Mouse (Mus musculus) lung, postnatal 0 days (tissue): ENCODE data around the gene Elp1. TPM values are rescaled to one million over a fixed set of nuclear protein-coding genes. Genes with fewer than 3 reads are reported as not detected.
A peak's percentile ranks its signal among the peaks of the same experiment; 100 is the strongest.

Experiments
- ATAC-seq: fragments of 200-750 bp; cut with Nextera tagmentation; 2 replicates; pipeline ENCODE4 v1.8.0; 2017; ENCODE audit warnings: moderate library complexity
- DNase-seq: peaks from one replicate; pipeline ENCODE4 v3.0.0-alpha.2; 2016; ENCODE audit warnings: low spot score
- H3K27ac ChIP-seq: fragments of 300-500 bp; sonication (generic); 2 replicates; pipeline ENCODE4 v1.5.1; 2014; ENCODE audit warnings: antibody characterized with exemption, mild to moderate bottlenecking, low read length, mixed read lengths
- H3K27me3 ChIP-seq: fragments of 300-500 bp; sonication (generic); replicated peaks from 2 replicates; pipeline ENCODE4 v1.6.1; 2014; ENCODE audit warnings: low read length, mixed read lengths; ENCODE audit not compliant: insufficient read depth
- H3K36me3 ChIP-seq: fragments of 300-500 bp; sonication (generic); 2 replicates; pipeline ENCODE4 v1.6.1; 2014; ENCODE audit warnings: low read length, mixed read lengths; ENCODE audit not compliant: insufficient read depth
- H3K4me1 ChIP-seq: fragments of 300-500 bp; sonication (generic); 2 replicates; pipeline ENCODE4 v1.6.1; 2014; ENCODE audit warnings: antibody characterized with exemption, low read depth, low read length, mixed read lengths; ENCODE audit not compliant: insufficient read depth
- H3K4me2 ChIP-seq: fragments of 300-500 bp; sonication (generic); replicated peaks from 2 replicates; pipeline ENCODE4 v1.6.1; 2014; ENCODE audit warnings: low read depth, mild to moderate bottlenecking, low read length, moderate library complexity, mixed read lengths
- H3K4me3 ChIP-seq: fragments of 300-500 bp; sonication (generic); 2 replicates; pipeline ENCODE4 v1.5.1; 2014; ENCODE audit warnings: low read depth, low read length
- H3K9ac ChIP-seq: fragments of 300-500 bp; sonication (generic); replicated peaks from 2 replicates; pipeline ENCODE4 v1.6.1; 2014; ENCODE audit warnings: low read depth, mild to moderate bottlenecking
- H3K9me3 ChIP-seq: fragments of 300-500 bp; sonication (generic); 2 replicates; pipeline ENCODE4 v1.6.1; 2016; ENCODE audit warnings: low read length, mixed read lengths
- CTCF ChIP-seq: IDR thresholded peaks from 2 replicates; pipeline ENCODE4 v1.5.1; 2016; ENCODE audit warnings: antibody characterized with exemption, mild to moderate bottlenecking
- EP300 ChIP-seq: IDR thresholded peaks from 2 replicates; pipeline ENCODE4 v1.6.1; 2016; ENCODE audit warnings: antibody characterized with exemption, mild to moderate bottlenecking, control low read depth
- WGBS: fragments of 180-500 bp; shearing (Covaris S2); extraction: QIAGEN DNeasy Blood & Tissue Kit; methylation state at CpG from one replicate; pipeline ENCODE4 v1.1.7; 2014; 5-methylcytosine and 5-hydroxymethylcytosine counted together
- polyA plus RNA-seq: library from polyadenylated mRNA; unstranded; fragments of >200 nt; fragmentation: Nextera tagmentation; extraction: Ambion mirVana; gene quantifications from 2 replicates; pipeline ENCODE4 v1.2.1, GENCODE M21; 2015

Gene Elp1
- polyA plus RNA-seq, 1 experiment from 2014 or later: 16.4 TPM

GRCm38 (mm10) chr4:56829511-56829921 is 27.4 kb upstream of the Elp1 start:
- peaks cover 2% of the 10 kb centered on the region; the same call in 1 of the 2 replicates for H3K36me3 ChIP-seq
- no peak overlapping the region for H3K9ac ChIP-seq
- no peaks in the 10 kb centered on the region for H3K9me3 ChIP-seq
- H3K4me2 ChIP-seq: no peak overlapping the region
- ATAC-seq: no peak
- H3K27me3 ChIP-seq: no peaks in the 10 kb centered on the region
- no peaks in the 10 kb centered on the region for H3K4me1 ChIP-seq
- no peak overlapping the region for H3K27ac ChIP-seq
- 72% methylated on average over 7 of the region's 7 CpGs for WGBS
- no peak for DNase-seq
- no peak overlapping the region for H3K4me3 ChIP-seq
- TF ChIP-seq CTCF (no peak), EP300 (no peak)

- WGBS: 79% methylated on average over 3 of the region's 3 CpGs
- Histone ChIP-seq H3K9ac (no peak overlapping the region), H3K36me3 (0 out of 2 replicates have a peak, but pooled peaks cover 2% of the 10 kb centered on the region), H3K4me1 (no peaks in the 10 kb centered on the region), H3K27ac (no peak overlapping the region), H3K27me3 (no peaks in the 10 kb centered on the region), H3K4me3 (no peak overlapping the region), H3K9me3 (no peaks in the 10 kb centered on the region), H3K4me2 (no peak overlapping the region)
- DNase-seq (no peak), ATAC-seq (no peak)
- no peak for TF ChIP-seq EP300
- no peak for TF ChIP-seq CTCF
These were observed 26.8 kb upstream of the Elp1 start for GRCm38 (mm10) chr4:56828932-56829331.

GRCm38 (mm10) chr4:56824231-56824630 is 22.1 kb upstream of the Elp1 start:
- 85% methylated on average over 9 of the region's 9 CpGs for WGBS
- no peak overlapping the region for H3K9ac ChIP-seq

GRCm38 (mm10) chr4:56820017-56820550 is 18.0 kb upstream of the Elp1 start:
- H3K9ac ChIP-seq: no peak overlapping the region
- H3K27ac ChIP-seq: no peak overlapping the region
- TF ChIP-seq EP300 (no peak), CTCF (peak; percentile 68)
- no peaks in the 10 kb centered on the region for H3K27me3 ChIP-seq
- H3K4me2 ChIP-seq: no peak overlapping the region
- H3K36me3 ChIP-seq: no peaks in the 10 kb centered on the region
- H3K9me3 ChIP-seq: no peaks in the 10 kb centered on the region
- DNase-seq (peak; percentile 59), ATAC-seq (no peak)
- H3K4me1 ChIP-seq: no peaks in the 10 kb centered on the region
- no peak overlapping the region for H3K4me3 ChIP-seq

More at GRCm38 (mm10) chr4:56824231-56824630, 22.1 kb upstream of the Elp1 start:
- H3K27me3 ChIP-seq: no peaks in the 10 kb centered on the region
- no peak overlapping the region for H3K4me2 ChIP-seq
- ATAC-seq (no peak), DNase-seq (no peak)
- H3K4me3 ChIP-seq: no peak overlapping the region
- TF ChIP-seq CTCF: no peak
- TF ChIP-seq EP300: no peak
- no peaks in the 10 kb centered on the region for H3K9me3 ChIP-seq
- no peaks in the 10 kb centered on the region for H3K4me1 ChIP-seq
- H3K36me3 ChIP-seq: no peaks in the 10 kb centered on the region
- H3K27ac ChIP-seq: no peak overlapping the region

GRCm38 (mm10) chr4:56815131-56815530 is 13.0 kb upstream of the Elp1 start:
- no peaks in the 10 kb centered on the region for H3K36me3 ChIP-seq
- DNase-seq (no peak), ATAC-seq (no peak)
- no peak overlapping the region for H3K9ac ChIP-seq
- H3K4me3 ChIP-seq: no peak overlapping the region
- H3K9me3 ChIP-seq: no peaks in the 10 kb centered on the region
- no peak overlapping the region for H3K27ac ChIP-seq
- no peaks in the 10 kb centered on the region for H3K4me1 ChIP-seq
- no peak overlapping the region for H3K4me2 ChIP-seq
- 81% methylated on average over 8 of the region's 8 CpGs for WGBS
- TF ChIP-seq CTCF (no peak), EP300 (no peak)
- no peaks in the 10 kb centered on the region for H3K27me3 ChIP-seq

- Histone ChIP-seq H3K4me2 (no peak overlapping the region), H3K27ac (no peak overlapping the region), H3K27me3 (no peaks in the 10 kb centered on the region), H3K4me1 (no peaks in the 10 kb centered on the region), H3K9ac (no peak overlapping the region), H3K4me3 (no peak overlapping the region), H3K36me3 (no peaks in the 10 kb centered on the region), H3K9me3 (no peaks in the 10 kb centered on the region)
- DNase-seq: no peak
- ATAC-seq: no peak
- TF ChIP-seq EP300: no peak
- TF ChIP-seq CTCF: no peak
- 74% methylated on average over 4 of the region's 4 CpGs for WGBS
These were observed 10.0 kb upstream of the Elp1 start for GRCm38 (mm10) chr4:56812096-56812495.

GRCm38 (mm10) chr4:56811642-56812041 is 9.5 kb upstream of the Elp1 start:
- no peak for TF ChIP-seq CTCF
- no peak for TF ChIP-seq EP300
- Histone ChIP-seq H3K9me3 (no peaks in the 10 kb centered on the region), H3K27me3 (no peaks in the 10 kb centered on the region), H3K4me3 (no peak overlapping the region), H3K36me3 (0 out of 2 replicates have a peak, but pooled peaks cover 3% of the 10 kb centered on the region), H3K4me1 (no peaks in the 10 kb centered on the region), H3K4me2 (no peak overlapping the region), H3K9ac (no peak overlapping the region), H3K27ac (no peak overlapping the region)
- DNase-seq: no peak
- no peak for ATAC-seq
- 64% methylated on average over 3 of the region's 3 CpGs for WGBS
